Mouse (Mus musculus): ENCODE data around the gene Vmn2r121. TPM values are rescaled to one million over a fixed set of nuclear protein-coding genes. Genes with fewer than 3 reads are reported as not detected.

The Vmn2r121 gene
- polyA plus RNA-seq (2014; fragmentation: Nextera tagmentation; extraction: Ambion mirVana), result not detected in 2 replicates

- H3K27me3 ChIP-seq (replicated peaks; ENCODE audit: control insufficient read depth, insufficient read depth, low read length), result no peaks in the 10 kb centered on the region
- H3K4me1 ChIP-seq (replicated peaks; ENCODE audit: control insufficient read depth, insufficient read depth, low read length), result no peaks in the 10 kb centered on the region
- no peaks in the 10 kb centered on the region for H3K9me3 ChIP-seq (ENCODE audit: control insufficient read depth, low read length)
- H3K9ac ChIP-seq (ENCODE audit: low read length), result no peak within 1 kb of the TSS
- no peak within 1 kb of the TSS for H3K4me2 ChIP-seq (ENCODE audit: low read length)
- no peak within 1 kb of the TSS for H3K4me3 ChIP-seq (ENCODE audit: low read depth, low read length)
- ATAC-seq (replicated peaks; ENCODE audit: low FRiP score, low TSS enrichment, low read depth) (no peak), DNase-seq (ENCODE audit: low spot score) (no peak)
- no peaks in the 10 kb centered on the region for H3K36me3 ChIP-seq (ENCODE audit: control insufficient read depth, insufficient read depth, low read length)
- 66% methylated on average over 5 of the region's 5 CpGs for WGBS
- H3K27ac ChIP-seq (ENCODE audit: low read depth), result no peak within 1 kb of the TSS
Measured at GRCm38 (mm10) chrX:124135852-124136251, at the start of gene Vmn2r121. TSS of gene Vmn2r121 (minus strand) at chrX:124135952.

Data from intestine, embryonic 14.5 days (tissue).